Mouse (Mus musculus) heart, embryonic 11.5 days (tissue): ENCODE measurements at regions not wholly inside any gene's neighbourhood (a gene's known extent, or its start where the extent isn't known, plus 50 kb on each side); places are given as distances from the start of the nearest gene placed in this dataset.

Experiments
- ATAC-seq: fragments of 200-750 bp; cut with Nextera tagmentation; replicated peaks from 2 replicates; pipeline ENCODE4 v1.8.0; 2017; ENCODE audit warnings: moderate library complexity; ENCODE audit not compliant: insufficient number of reproducible peaks, low FRiP score, low TSS enrichment
- H3K27ac ChIP-seq: fragments of 300-500 bp; sonication (generic); 2 replicates; pipeline ENCODE4 v1.5.1; 2014; ENCODE audit warnings: mild to moderate bottlenecking, low read depth, low read length
- H3K27me3 ChIP-seq: fragments of 300-500 bp; sonication (generic); 2 replicates; pipeline ENCODE4 v1.6.1; 2014; ENCODE audit warnings: mild to moderate bottlenecking, low read length, mixed read lengths; ENCODE audit not compliant: control insufficient read depth, insufficient read depth
- H3K36me3 ChIP-seq: fragments of 300-500 bp; sonication (generic); 2 replicates; pipeline ENCODE4 v1.6.1; 2014; ENCODE audit warnings: mild to moderate bottlenecking, low read length, moderate library complexity, mixed read lengths; ENCODE audit not compliant: control insufficient read depth, insufficient read depth
- H3K4me1 ChIP-seq: fragments of 300-500 bp; sonication (generic); 2 replicates; pipeline ENCODE4 v1.6.1; 2014; ENCODE audit warnings: low read length; ENCODE audit not compliant: control insufficient read depth, insufficient read depth
- H3K4me2 ChIP-seq: fragments of 300-500 bp; sonication (generic); 2 replicates; pipeline ENCODE4 v1.6.1; 2014; ENCODE audit warnings: mild to moderate bottlenecking, moderate library complexity
- H3K4me3 ChIP-seq: fragments of 300-500 bp; sonication (generic); 2 replicates; pipeline ENCODE4 v1.5.1; 2014; ENCODE audit warnings: low read depth, low read length
- H3K9ac ChIP-seq: fragments of 300-500 bp; sonication (generic); 2 replicates; pipeline ENCODE4 v1.6.1; 2014; ENCODE audit warnings: mild to moderate bottlenecking, low read depth, low read length, moderate library complexity
- H3K9me3 ChIP-seq: fragments of 300-500 bp; sonication (generic); replicated peaks from 2 replicates; pipeline ENCODE4 v1.6.1; 2016; ENCODE audit warnings: low read length; ENCODE audit not compliant: control insufficient read depth
- WGBS: fragments of 180-500 bp; shearing (Covaris S2); extraction: QIAGEN DNeasy Blood & Tissue Kit; methylation state at CpG from one replicate; pipeline ENCODE4 v1.1.7; 2014; ENCODE audit not compliant: insufficient replicate concordance; 5-methylcytosine and 5-hydroxymethylcytosine counted together

DNA sequence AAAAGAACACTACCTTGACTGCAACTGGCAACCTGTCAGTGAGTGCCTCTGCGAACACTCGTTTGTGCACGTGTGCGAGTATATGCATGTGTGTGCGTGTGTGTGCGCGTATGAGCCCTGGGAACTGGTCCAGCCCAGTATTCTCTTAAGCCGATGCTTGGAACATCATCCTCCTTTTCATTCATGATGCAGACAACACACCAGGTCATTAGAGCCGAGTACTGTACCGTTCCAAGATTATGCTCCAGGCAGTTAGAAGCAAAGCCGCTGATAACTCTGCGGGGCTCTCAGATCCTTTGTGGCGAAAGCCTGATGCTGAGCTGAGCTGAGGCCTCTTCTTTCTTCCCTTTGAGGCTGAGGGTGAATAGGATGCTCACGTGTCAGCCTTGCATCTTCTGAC, 61.8 kb upstream of the Gm21915 start:
- Histone ChIP-seq H3K4me3 (no peak overlapping the region), H3K27ac (no peak overlapping the region), H3K9me3 (0 out of 2 replicates have a peak, but pooled peaks cover 4% of the 10 kb centered on the region), H3K36me3 (no peaks in the 10 kb centered on the region), H3K9ac (no peak overlapping the region), H3K27me3 (no peaks in the 10 kb centered on the region), H3K4me1 (no peaks in the 10 kb centered on the region), H3K4me2 (no peak overlapping the region)
- 81% methylated on average over 14 of the region's 14 CpGs for WGBS
- no peak for ATAC-seq

DNA sequence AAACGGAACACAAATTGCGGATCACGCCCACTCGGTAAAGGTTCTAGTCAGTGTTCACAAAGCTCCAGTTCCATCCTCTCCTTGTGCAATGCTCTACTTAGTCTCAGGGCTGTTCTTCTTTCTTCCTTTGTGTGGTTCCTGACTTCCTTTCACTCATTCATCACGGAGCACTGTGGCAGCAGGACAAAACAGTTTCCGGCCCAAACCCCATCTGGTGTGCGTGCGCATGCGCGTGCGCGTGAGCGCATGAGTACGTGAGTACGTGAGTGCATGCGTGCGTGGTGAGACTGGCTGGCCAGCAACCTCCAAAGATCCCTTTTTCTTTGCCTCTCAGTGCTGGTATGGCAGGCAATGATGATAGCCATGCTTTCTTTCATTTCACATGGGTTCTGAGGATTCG, 62.5 kb upstream of the Gm21915 start:
- H3K27me3 ChIP-seq, result no peaks in the 10 kb centered on the region
- H3K9me3 ChIP-seq, result 0 out of 2 replicates have a peak, but pooled peaks cover 4% of the 10 kb centered on the region
- H3K27ac ChIP-seq, result no peak overlapping the region
- no peak overlapping the region for H3K4me2 ChIP-seq
- ATAC-seq, result no peak
- 0 out of 2 replicates have a peak, but pooled peaks cover 2% of the 10 kb centered on the region for H3K4me1 ChIP-seq
- WGBS, result 92% methylated on average over 18 of the region's 18 CpGs
- H3K9ac ChIP-seq, result no peak overlapping the region
- no peak overlapping the region for H3K4me3 ChIP-seq
- no peaks in the 10 kb centered on the region for H3K36me3 ChIP-seq

DNA sequence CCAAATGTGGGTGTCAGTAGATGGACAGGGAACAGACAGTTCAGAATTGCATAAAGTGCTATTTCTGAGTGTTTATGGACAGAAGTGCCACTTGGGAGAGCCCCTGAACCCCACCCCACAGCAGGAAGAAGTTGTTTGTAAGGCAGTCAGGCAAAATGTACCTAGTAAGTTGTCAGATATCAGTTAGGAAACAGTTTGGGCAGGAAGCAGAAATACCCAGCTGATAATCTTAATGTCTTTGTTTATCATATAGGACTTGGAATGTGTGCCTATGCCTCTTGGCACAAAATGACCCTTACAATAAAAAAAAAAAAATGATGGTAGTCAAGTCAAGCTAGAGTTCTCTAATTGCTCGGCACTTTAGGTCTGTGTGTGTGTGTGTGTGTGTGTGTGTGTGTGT, 66.9 kb upstream of the Gm21915 start:
- no peak overlapping the region for H3K4me2 ChIP-seq
- H3K4me3 ChIP-seq, result no peak overlapping the region
- H3K9me3 ChIP-seq, result no peaks in the 10 kb centered on the region
- H3K4me1 ChIP-seq, result 0 out of 2 replicates have a peak, but pooled peaks cover 2% of the 10 kb centered on the region
- WGBS, result 37% methylated on average over 1 of the region's 1 CpGs
- no peaks in the 10 kb centered on the region for H3K36me3 ChIP-seq
- no peaks in the 10 kb centered on the region for H3K27me3 ChIP-seq
- no peak for ATAC-seq
- H3K27ac ChIP-seq, result no peak overlapping the region
- H3K9ac ChIP-seq, result no peak overlapping the region

DNA sequence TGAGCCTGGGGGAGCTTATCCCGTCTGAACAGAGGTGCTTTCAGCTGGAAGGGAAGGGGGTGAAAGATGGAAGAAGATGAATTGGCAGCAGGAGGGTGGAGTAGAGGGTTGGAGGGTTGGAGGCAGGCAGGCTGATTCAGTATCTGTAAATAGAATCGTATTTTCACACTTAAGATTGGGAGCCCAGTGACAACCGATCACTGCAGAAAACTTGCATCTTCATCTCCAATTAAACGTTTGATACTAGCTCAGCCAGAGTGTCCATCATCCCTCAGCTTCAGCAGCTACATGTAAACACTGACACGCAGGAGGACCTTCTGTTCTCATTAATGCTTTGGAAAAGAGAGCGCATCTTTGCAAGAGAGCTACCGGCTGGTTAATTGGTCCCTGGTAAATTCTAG, 67.2 kb upstream of the Gramd1b start:
- Histone ChIP-seq H3K4me2 (no peak overlapping the region), H3K36me3 (no peaks in the 10 kb centered on the region), H3K27me3 (no peaks in the 10 kb centered on the region), H3K9ac (no peak overlapping the region), H3K27ac (no peak overlapping the region), H3K4me1 (0 out of 2 replicates have a peak, but pooled peaks cover 2% of the 10 kb centered on the region), H3K4me3 (no peak overlapping the region), H3K9me3 (no peaks in the 10 kb centered on the region)
- 65% methylated on average over 7 of the region's 7 CpGs for WGBS
- no peak for ATAC-seq

DNA sequence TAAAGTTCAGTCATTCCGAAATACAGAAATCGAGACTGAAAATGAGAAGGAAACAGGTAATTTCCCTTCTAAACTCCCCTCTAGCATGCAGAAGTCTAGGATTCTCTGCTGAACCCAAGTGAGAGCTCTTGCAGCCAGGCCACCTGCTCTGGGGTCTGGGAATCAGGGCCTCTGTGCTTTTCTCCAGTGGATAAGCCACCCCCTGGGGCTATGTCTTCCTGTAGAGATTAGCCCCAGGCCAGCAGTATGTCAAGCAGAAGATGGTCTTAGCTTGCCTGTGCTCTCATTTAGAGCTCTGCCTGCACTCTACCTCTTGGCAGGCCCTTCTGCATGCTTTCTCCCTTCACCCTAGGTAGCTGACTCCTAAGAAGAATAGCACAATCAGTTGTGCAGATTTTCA, 56.2 kb upstream of the Gramd1b start:
- no peaks in the 10 kb centered on the region for H3K27me3 ChIP-seq
- no peak overlapping the region for H3K4me3 ChIP-seq
- H3K4me1 ChIP-seq, result no peaks in the 10 kb centered on the region
- H3K27ac ChIP-seq, result no peak overlapping the region
- 79% methylated on average over 2 of the region's 2 CpGs for WGBS
- no peaks in the 10 kb centered on the region for H3K9me3 ChIP-seq
- no peak overlapping the region for H3K4me2 ChIP-seq
- H3K9ac ChIP-seq, result no peak overlapping the region
- ATAC-seq, result no peak
- H3K36me3 ChIP-seq, result no peaks in the 10 kb centered on the region

DNA sequence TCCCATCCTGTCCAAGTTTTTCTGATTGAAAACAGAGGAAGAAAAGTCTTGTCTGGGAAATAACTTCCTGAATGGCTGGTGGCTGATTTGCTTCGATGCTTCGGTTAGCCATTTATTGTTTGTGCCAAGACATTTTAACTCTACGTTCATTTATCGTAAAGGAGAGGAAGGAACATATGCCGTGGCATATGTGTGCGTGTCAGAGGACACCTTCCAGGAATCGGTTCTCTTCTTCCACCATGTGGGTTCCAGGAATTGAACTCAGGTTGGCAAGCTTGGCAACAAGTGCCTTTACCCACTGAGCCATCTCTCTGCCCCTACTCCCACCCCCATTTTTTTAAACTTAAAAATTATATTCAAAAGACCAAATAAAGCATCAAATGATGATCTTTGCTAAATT, 55.4 kb upstream of the Gramd1b start:
- Histone ChIP-seq H3K27ac (no peak overlapping the region), H3K4me1 (no peaks in the 10 kb centered on the region), H3K36me3 (no peaks in the 10 kb centered on the region), H3K4me2 (no peak overlapping the region), H3K4me3 (no peak overlapping the region), H3K9ac (no peak overlapping the region), H3K27me3 (no peaks in the 10 kb centered on the region), H3K9me3 (no peaks in the 10 kb centered on the region)
- no peak for ATAC-seq
- WGBS, result 81% methylated on average over 7 of the region's 7 CpGs

DNA sequence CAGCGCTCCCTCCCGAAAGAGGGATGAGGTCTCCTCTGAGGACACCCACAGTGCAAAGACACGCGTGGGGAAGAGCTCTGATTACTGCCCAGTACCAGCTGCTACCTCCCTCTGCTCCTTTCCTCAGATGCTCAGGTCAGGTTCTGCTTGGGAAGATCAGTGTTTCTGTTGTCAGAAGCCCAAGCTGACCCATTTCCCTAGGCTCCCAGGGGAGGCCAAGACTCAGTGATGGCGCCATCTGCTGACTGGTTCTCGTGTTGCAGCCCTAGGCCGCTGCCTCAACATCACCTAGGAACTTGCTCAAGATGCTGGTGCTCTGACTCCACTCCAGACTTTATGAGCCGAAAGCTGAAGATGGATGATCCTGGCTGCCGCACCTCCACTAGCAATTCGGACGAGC, 52.4 kb upstream of the Gramd1b start:
- Histone ChIP-seq H3K36me3 (no peaks in the 10 kb centered on the region), H3K27me3 (no peaks in the 10 kb centered on the region), H3K27ac (no peak overlapping the region), H3K4me2 (no peak overlapping the region), H3K9me3 (no peaks in the 10 kb centered on the region), H3K9ac (no peak overlapping the region), H3K4me1 (no peaks in the 10 kb centered on the region), H3K4me3 (no peak overlapping the region)
- ATAC-seq, result no peak
- 50% methylated on average over 11 of the region's 11 CpGs for WGBS

DNA sequence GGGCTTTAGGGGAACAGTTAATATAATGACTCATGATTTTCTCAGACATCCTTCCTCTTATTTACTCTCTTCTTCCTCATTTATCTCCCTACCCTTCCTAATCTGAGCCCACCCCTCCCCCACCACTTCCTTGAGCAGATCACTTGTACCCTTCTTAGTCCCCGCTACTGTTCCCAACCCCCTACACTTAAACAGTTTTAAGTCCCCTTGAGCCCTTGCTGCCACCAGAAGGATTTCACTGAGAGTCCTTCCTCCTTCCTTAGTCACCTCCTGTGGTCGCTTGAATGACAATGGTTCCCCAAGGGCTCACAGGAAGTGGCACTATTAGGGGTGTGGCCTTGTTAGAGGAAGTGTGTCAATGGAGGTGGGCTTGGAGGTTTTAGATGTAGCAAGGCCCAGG, 50.7 kb upstream of the Gramd1b start:
- no peak for ATAC-seq
- 65% methylated on average over 2 of the region's 2 CpGs for WGBS
- no peaks in the 10 kb centered on the region for H3K4me1 ChIP-seq
- no peaks in the 10 kb centered on the region for H3K27me3 ChIP-seq
- no peaks in the 10 kb centered on the region for H3K36me3 ChIP-seq
- no peaks in the 10 kb centered on the region for H3K9me3 ChIP-seq
- H3K4me3 ChIP-seq, result no peak overlapping the region
- H3K9ac ChIP-seq, result no peak overlapping the region
- H3K27ac ChIP-seq, result no peak overlapping the region
- H3K4me2 ChIP-seq, result no peak overlapping the region
